Mouse (Mus musculus) embryonic facial prominence, embryonic 14.5 days (tissue): Measurements from ENCODE around the gene R3hcc1l. TPM values are rescaled to one million over a fixed set of nuclear protein-coding genes. Genes with fewer than 3 reads are reported as not detected.

Experiments
- ATAC-seq: fragments of 200-750 bp; cut with Nextera tagmentation; 2 replicates; pipeline ENCODE4 v1.8.0; 2017; ENCODE audit warnings: low read depth, moderate number of reproducible peaks, moderate TSS enrichment
- DNase-seq: peaks from one replicate; pipeline ENCODE4 v3.0.0-alpha.2; 2015; ENCODE audit warnings: low spot score
- H3K27ac ChIP-seq: fragments of 300-500 bp; sonication (generic); replicated peaks from 2 replicates; pipeline ENCODE4 v1.5.1; 2014; ENCODE audit warnings: low read depth, mild to moderate bottlenecking, low read length, moderate library complexity
- H3K27me3 ChIP-seq: fragments of 300-500 bp; sonication (generic); replicated peaks from 2 replicates; pipeline ENCODE4 v1.6.1; 2014; ENCODE audit warnings: low read length; ENCODE audit not compliant: control insufficient read depth, insufficient read depth
- H3K36me3 ChIP-seq: fragments of 300-500 bp; sonication (generic); 2 replicates; pipeline ENCODE4 v1.6.1; 2014; ENCODE audit warnings: low read length, mixed read lengths; ENCODE audit not compliant: control insufficient read depth, insufficient read depth
- H3K4me1 ChIP-seq: fragments of 300-500 bp; sonication (generic); 2 replicates; pipeline ENCODE4 v1.6.1; 2014; ENCODE audit warnings: antibody characterized with exemption, low read length; ENCODE audit not compliant: control insufficient read depth, insufficient read depth
- H3K4me2 ChIP-seq: fragments of 300-500 bp; sonication (generic); 2 replicates; pipeline ENCODE4 v1.6.1; 2014; ENCODE audit warnings: low read depth, mild to moderate bottlenecking, low read length, moderate library complexity, mixed read lengths
- H3K4me3 ChIP-seq: fragments of 300-500 bp; sonication (generic); 2 replicates; pipeline ENCODE4 v1.5.1; 2014; ENCODE audit warnings: low read depth, mild to moderate bottlenecking, low read length
- H3K9ac ChIP-seq: fragments of 300-500 bp; sonication (generic); 2 replicates; pipeline ENCODE4 v1.6.1; 2014; ENCODE audit warnings: low read depth, mild to moderate bottlenecking, low read length, moderate library complexity, mixed read lengths
- H3K9me3 ChIP-seq: fragments of 300-500 bp; sonication (generic); 2 replicates; pipeline ENCODE4 v1.6.1; 2016; ENCODE audit warnings: low read length; ENCODE audit not compliant: control insufficient read depth
- WGBS: fragments of 180-500 bp; shearing (Covaris S2); extraction: QIAGEN DNeasy Blood & Tissue Kit; methylation state at CpG from one replicate; pipeline ENCODE4 v1.1.7; 2014; 5-methylcytosine and 5-hydroxymethylcytosine counted together
- polyA plus RNA-seq: library from polyadenylated mRNA; unstranded; fragments of >200 nt; fragmentation: Nextera tagmentation; extraction: Ambion mirVana; gene quantifications from 2 replicates; pipeline ENCODE4 v1.2.1, GENCODE M21; 2014

Gene R3hcc1l
- polyA plus RNA-seq, 1 experiment from 2014 or later: 23.0 TPM

DNA sequence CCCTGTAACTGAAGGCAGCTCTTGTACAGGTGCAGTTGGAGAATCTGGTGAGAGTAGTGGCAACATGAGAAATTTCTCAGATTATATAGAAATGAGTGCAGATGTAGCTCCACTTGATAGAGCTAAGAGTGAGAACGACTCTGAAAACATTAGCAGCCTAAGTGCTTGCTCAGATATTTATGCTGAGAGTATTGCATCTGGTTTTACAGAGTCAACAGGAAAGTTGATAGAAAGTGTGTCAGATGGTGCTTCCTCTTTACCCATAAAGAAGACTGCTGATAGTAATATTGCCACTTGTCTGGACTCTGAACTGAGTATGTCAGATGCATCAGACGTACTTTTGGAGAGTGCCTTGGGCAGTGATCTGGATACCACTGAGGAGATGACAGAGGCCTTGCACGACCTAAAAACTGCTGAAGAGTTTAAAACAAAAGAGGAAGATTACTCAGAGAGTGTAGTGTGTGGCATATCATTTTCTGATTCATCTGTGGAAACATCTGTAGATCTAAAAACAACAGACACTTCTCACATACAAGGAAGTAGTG is 45.2 kb downstream of the R3hcc1l start:
- no peaks in the 10 kb centered on the region for H3K27me3 ChIP-seq
- ATAC-seq (no peak), DNase-seq (no peak)
- no peaks in the 10 kb centered on the region for H3K9me3 ChIP-seq
- H3K4me3 ChIP-seq: no peak overlapping the region
- no peak overlapping the region for H3K4me2 ChIP-seq
- H3K36me3 ChIP-seq: peaks cover 13% of the 10 kb centered on the region
- H3K4me1 ChIP-seq: no peaks in the 10 kb centered on the region
- H3K27ac ChIP-seq: no peak overlapping the region
- 86% methylated on average over 3 of the region's 3 CpGs for WGBS
- no peak overlapping the region for H3K9ac ChIP-seq

DNA sequence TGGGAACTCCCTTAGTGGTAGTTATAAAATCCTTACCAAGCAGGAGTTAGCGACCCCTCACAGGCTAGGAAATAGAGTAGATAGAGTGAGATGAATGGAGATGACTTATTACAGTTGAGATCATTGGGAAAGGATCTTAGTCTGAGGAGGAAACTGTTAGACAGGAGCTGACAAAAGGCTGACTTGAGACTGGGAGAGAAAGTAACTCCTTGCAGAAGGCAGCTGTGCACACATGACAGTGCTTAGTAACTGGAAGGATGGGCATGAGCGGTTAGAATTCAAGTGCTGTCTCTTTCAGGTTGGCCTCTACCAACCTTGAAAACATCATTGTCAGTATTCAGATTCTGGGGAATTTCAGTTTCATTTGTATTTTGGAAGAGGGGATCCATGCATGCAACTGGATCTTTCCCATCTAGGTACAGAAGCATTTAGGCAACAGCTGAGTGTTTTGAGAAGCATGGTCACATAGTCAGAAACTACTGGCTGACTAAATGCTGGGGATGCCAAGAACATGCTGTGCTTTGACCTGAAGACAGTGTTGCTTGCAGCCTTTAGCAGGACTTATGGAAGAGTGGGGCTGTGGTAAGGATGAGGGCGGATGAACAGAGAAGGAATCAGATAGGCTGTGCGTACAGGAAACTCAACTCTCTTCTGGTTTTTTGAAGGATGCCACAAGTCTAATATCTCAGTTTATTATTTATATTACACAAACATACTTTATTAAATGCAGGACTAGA is 47.9 kb downstream of the R3hcc1l start:
- H3K36me3 ChIP-seq: peaks cover 13% of the 10 kb centered on the region
- H3K4me1 ChIP-seq: no peaks in the 10 kb centered on the region
- no peak for ATAC-seq
- H3K4me2 ChIP-seq: no peak overlapping the region
- no peak for DNase-seq
- no peaks in the 10 kb centered on the region for H3K9me3 ChIP-seq
- H3K4me3 ChIP-seq: no peak overlapping the region
- WGBS: 92% methylated on average over 4 of the region's 4 CpGs
- H3K27ac ChIP-seq: no peak overlapping the region
- no peak overlapping the region for H3K9ac ChIP-seq
- no peaks in the 10 kb centered on the region for H3K27me3 ChIP-seq

DNA sequence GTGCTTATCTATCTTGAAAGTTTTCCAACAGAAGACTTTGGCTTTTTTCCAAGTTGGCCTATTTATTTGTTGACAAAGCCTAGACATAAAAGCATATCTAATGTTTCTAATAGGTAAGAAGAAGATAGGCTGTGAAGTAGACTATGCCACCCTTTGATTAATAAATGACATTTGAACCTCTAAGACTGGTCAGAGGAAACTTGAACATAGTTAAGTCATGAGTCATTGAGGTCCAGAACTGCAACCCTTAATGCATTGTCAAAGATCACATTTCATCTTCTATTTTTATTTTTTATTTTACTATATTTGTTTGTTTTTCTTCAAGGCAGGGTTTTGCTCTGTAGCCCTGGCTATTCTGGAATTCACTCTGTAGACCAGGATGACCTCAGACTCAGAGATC is 48.5 kb downstream of the R3hcc1l start:
- ATAC-seq: no peak
- Histone ChIP-seq H3K27ac (no peak overlapping the region), H3K27me3 (no peaks in the 10 kb centered on the region), H3K4me1 (no peaks in the 10 kb centered on the region), H3K9ac (no peak overlapping the region), H3K4me3 (no peak overlapping the region), H3K36me3 (peaks cover 13% of the 10 kb centered on the region), H3K9me3 (no peaks in the 10 kb centered on the region), H3K4me2 (no peak overlapping the region)
- no peak for DNase-seq

DNA sequence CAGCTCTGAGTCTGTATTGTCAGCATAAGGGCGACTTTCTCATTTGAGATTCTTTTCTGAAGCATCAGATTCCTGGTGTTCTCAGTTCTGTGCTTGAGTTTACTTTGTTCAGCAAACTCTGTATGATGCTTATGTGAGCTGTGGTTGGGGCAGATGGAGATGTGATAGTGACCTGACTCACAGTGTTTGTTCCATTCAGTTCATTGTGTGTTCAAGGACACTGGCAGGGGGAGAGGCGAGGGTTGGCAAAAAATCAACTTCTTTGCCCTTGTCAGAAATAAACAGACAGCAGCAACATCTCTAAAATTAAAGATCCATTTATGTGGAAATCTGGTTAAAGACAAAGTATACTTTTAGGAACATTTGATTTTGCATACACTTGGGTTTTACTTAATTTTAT is 50.5 kb downstream of the R3hcc1l start:
- H3K9me3 ChIP-seq: no peaks in the 10 kb centered on the region
- H3K27ac ChIP-seq: no peak overlapping the region
- ATAC-seq: no peak
- 84% methylated on average over 2 of the region's 2 CpGs for WGBS
- no peak overlapping the region for H3K4me2 ChIP-seq
- no peak for DNase-seq
- H3K4me1 ChIP-seq: no peaks in the 10 kb centered on the region
- no peaks in the 10 kb centered on the region for H3K27me3 ChIP-seq
- no peak overlapping the region for H3K4me3 ChIP-seq
- no peak overlapping the region for H3K9ac ChIP-seq
- no peaks in the 10 kb centered on the region for H3K36me3 ChIP-seq

DNA sequence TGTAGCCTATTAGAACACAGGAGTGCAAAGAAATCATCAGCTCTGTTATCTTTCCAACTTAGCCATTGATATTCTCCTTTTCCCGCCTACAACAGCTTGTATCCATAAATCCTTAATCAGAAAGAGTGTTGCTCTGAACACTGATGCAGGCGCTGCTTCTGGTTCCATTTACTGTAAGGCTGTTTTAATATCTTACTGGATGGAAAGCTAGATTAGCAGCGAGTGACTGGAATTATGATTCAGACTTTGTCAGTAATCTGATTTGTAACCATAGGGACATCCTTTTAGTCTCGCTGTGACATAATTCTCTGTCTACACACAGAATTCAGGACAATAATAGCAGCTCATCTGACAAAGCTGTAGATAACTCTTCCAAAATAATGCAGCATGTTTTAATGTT is 52.7 kb downstream of the R3hcc1l start:
- DNase-seq (no peak), ATAC-seq (no peak)
- WGBS: 74% methylated on average over 4 of the region's 4 CpGs
- Histone ChIP-seq H3K9ac (no peak overlapping the region), H3K4me2 (no peak overlapping the region), H3K27me3 (no peaks in the 10 kb centered on the region), H3K9me3 (no peaks in the 10 kb centered on the region), H3K4me3 (no peak overlapping the region), H3K4me1 (no peaks in the 10 kb centered on the region), H3K36me3 (no peaks in the 10 kb centered on the region), H3K27ac (no peak overlapping the region)

DNA sequence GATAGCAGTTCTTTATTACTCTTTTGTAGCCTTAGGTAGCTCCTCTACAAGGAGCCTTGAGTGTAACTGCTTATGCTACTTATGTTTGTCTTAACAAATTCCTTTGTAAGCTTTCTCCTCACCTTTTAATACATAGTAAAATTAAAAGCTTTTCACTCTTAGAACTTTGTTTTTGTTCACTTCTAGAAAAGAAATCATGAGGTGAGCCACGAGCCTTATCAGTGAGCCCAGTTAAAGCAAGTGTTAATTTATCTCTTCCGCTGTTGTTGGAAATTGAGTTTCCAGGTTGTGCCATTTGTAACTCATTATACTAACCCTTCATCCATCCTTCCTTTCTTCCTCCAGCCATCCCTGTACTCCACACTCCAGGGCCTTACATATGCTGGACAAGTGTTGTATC is 56.8 kb downstream of the R3hcc1l start:
- Histone ChIP-seq H3K9ac (no peak overlapping the region), H3K4me3 (no peak overlapping the region), H3K36me3 (no peaks in the 10 kb centered on the region), H3K4me1 (no peaks in the 10 kb centered on the region), H3K27ac (no peak overlapping the region), H3K4me2 (no peak overlapping the region), H3K27me3 (no peaks in the 10 kb centered on the region), H3K9me3 (no peaks in the 10 kb centered on the region)
- ATAC-seq (no peak), DNase-seq (no peak)
- 81% methylated on average over 2 of the region's 2 CpGs for WGBS

DNA sequence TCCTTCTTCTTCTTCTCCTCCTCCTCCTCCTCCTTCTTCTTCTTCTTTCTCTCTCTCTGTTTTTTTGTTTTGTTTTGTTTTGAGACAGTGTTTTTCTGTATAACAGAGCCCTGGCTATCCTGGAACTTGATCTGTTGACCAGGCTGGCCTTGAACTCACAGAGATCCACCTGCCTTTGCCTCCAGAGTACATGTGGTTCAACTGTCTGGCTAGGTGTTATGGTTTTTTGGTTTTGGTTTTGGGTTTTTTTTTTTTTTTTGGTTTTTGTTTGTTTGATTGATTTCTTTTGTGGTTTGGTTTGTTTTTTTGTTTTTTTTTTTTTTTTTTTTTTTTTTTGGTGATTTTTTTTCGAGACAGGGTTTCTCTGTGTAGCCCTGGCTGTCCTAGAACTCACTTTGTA is 58.3 kb downstream of the R3hcc1l start:
- DNase-seq (no peak), ATAC-seq (no peak)
- Histone ChIP-seq H3K4me1 (no peaks in the 10 kb centered on the region), H3K27me3 (no peaks in the 10 kb centered on the region), H3K27ac (no peak overlapping the region), H3K4me2 (no peak overlapping the region), H3K9me3 (no peaks in the 10 kb centered on the region), H3K4me3 (no peak overlapping the region), H3K9ac (no peak overlapping the region), H3K36me3 (no peaks in the 10 kb centered on the region)
- WGBS: 100% methylated on average over 1 of the region's 1 CpGs

DNA sequence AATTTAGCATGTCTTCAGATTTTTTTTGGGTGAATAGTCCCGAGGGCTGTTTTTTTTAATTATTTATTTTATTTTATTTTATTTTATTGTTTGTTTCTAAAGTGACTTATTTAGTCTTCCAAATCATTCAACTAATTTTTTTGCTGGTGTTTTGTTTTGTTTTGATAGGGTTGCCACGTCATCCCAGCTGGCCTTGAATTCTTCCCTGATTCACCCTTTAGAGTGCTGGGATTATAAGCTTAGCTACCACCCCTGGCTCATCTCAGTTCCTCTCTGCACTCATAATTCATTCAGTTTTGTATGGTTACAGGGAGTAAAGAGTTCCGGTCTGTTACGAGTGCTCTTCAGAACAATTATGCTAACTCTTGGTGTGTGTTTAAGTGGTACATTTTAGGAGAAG is 60.1 kb downstream of the R3hcc1l start:
- DNase-seq (no peak), ATAC-seq (no peak)
- H3K9ac ChIP-seq: no peak overlapping the region
- no peaks in the 10 kb centered on the region for H3K4me1 ChIP-seq
- no peaks in the 10 kb centered on the region for H3K9me3 ChIP-seq
- H3K4me2 ChIP-seq: no peak overlapping the region
- no peaks in the 10 kb centered on the region for H3K27me3 ChIP-seq
- H3K27ac ChIP-seq: no peak overlapping the region
- H3K36me3 ChIP-seq: peaks cover 14% of the 10 kb centered on the region; the same call in 1 of the 2 replicates
- no peak overlapping the region for H3K4me3 ChIP-seq
- 84% methylated on average over 4 of the region's 4 CpGs for WGBS

DNA sequence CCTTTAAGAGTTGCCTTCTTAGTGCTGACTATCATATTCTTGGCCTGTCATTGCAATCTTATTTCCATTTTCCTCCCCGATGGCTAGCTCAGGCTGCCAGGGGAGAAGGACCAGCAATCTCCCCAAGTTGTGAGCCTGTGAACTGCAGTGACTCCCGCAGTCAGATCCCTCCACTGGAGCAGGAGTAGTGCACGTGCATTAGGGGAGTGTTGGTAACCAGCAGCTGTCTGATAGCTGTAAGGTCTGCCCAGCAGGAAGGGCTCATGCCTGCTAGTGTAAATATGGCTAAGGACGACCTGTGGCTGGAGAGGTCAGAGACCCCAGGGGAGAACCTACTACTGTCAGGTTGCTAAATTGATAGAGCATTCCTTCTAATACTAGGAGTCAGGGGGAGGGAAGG is 62.1 kb downstream of the R3hcc1l start:
- DNase-seq (no peak), ATAC-seq (no peak)
- H3K4me2 ChIP-seq: no peak overlapping the region
- no peak overlapping the region for H3K9ac ChIP-seq
- H3K4me1 ChIP-seq: no peaks in the 10 kb centered on the region
- no peaks in the 10 kb centered on the region for H3K27me3 ChIP-seq
- no peak overlapping the region for H3K27ac ChIP-seq
- H3K36me3 ChIP-seq: peaks cover 26% of the 10 kb centered on the region; the same call in 1 of the 2 replicates
- H3K9me3 ChIP-seq: no peaks in the 10 kb centered on the region
- WGBS: 47% methylated on average over 4 of the region's 4 CpGs
- H3K4me3 ChIP-seq: no peak overlapping the region
